Mouse (Mus musculus): ENCODE results near the gene Suclg2.
A peak's percentile ranks its signal among the peaks of the same experiment; 100 is the strongest.

Suclg2 gene

DNA sequence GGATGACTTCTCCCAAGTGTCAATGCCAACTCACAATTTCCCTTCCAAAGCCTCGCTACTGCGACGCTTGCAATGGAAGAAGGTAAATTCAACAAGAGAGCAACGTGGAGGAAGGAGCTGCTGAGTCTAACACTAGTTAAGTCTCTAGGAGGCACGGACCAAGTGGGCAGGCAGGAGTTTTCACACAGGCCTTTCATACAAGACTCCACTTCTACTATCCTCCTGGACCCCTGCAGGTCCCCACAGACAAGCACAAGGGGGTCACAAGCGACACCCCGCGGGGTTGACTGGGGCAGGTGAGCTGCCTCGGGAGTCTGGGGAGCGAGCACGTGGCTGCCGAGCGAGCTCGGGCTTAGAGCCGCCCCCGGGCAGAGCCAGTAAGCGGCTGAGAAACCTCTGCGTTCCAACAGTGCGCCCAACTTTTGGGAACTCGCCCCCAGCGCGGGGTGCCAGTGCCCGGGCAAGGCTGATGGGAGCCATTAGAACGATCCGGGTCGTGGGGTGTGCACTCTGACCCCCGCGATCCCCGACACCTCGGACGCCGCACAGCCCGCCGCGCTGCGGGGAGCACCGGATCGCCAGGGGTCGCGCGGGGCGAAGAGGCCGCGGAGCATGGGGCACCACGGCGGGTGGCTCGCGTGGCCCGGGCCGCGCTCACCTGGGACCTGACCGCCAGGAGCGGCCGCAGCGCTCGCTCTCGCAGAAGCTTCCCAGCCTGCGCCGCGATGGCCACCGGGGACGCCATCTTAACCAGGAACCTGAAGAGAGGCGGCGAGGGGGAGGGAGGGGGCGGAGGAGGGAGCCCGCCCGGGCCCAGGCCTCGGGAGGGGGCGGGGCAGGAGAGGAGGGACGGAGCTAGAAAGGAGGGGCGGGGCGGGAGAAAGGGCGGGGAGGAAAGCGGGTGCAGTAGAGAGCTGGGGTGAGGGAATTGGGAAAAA is at the start of gene Suclg2:
TSS of gene Suclg2 (minus strand) at position 770 of the 938 bp plus-strand sequence.
- peak; percentile 69 to 80 for DNase-seq (ENCODE audit: low spot score in 2 of 2)

DNA sequence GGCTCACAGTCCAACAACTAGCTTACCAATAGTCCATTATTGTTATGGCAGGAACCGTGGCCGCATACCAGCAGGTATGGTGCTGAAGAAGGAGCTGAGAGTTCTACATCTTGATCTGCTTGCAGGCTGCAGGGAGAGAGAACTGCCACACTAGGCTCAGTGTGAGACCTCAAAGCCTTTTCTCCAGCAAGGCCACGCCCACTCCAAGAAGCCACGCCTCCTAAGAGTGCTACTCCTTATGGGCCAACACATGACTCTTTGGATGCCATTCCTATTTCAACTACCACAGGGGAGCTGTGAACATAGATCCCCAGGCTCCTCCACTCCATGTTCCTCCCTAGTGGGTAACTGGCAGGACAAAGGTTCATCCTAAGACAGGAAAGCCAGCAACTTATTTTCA is 48.0 kb upstream of the Suclg2 start:
- no peak for DNase-seq (ENCODE audit: low spot score in 2 of 2)

DNA sequence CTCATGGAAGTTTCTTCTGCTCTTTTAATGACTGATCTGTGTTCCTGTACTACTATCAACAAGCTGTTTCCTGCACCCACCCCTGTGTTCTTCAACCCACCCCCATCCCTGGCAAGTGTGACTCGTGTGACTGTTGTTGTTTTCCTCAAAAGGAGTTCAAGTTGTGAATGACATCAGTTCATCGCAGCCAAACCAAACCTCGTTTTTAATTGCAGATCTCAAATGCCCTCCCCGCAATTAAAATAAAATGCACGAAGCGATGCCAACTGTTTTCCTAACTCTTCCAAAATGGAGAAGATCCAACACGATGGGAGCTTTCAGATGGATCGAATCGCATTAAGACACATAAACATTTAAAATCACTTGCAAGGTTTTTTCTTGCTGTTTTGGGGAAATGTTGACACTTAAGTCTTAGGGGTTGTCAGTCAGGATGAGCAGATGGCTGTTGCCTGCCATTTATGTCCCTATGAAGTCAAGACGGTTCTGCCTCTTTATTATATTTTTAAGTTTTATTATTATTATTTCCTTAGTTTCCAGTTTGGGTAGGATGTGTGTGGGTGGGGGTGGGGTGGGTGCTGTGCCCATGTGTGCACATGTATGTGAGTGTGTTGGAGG is 41.1 kb upstream of the Suclg2 start:
- DNase-seq (ENCODE audit: low spot score in 2 of 2) = no peak

DNA sequence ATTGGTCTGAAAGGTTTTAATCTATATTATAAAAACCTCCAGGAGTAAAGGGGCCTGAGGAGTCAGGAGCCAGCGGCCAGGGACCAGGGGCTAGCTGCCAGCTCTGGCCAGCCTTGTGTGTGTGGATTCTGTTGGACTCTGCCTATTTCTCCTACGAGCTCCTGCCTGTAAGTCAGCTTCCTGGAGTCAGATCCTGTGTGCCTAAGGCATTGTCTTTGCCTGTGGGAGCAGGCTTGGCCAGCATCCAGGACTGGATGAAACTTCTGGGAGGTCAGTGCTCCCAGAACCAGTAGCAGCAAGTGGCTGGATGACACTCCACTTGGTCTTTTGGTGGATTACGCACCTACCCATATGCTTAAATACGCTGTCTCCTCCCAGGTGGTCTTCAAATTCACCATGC is 23.8 kb upstream of the Suclg2 start:
- DNase-seq (ENCODE audit: low spot score in 2 of 2) = no peak

DNA sequence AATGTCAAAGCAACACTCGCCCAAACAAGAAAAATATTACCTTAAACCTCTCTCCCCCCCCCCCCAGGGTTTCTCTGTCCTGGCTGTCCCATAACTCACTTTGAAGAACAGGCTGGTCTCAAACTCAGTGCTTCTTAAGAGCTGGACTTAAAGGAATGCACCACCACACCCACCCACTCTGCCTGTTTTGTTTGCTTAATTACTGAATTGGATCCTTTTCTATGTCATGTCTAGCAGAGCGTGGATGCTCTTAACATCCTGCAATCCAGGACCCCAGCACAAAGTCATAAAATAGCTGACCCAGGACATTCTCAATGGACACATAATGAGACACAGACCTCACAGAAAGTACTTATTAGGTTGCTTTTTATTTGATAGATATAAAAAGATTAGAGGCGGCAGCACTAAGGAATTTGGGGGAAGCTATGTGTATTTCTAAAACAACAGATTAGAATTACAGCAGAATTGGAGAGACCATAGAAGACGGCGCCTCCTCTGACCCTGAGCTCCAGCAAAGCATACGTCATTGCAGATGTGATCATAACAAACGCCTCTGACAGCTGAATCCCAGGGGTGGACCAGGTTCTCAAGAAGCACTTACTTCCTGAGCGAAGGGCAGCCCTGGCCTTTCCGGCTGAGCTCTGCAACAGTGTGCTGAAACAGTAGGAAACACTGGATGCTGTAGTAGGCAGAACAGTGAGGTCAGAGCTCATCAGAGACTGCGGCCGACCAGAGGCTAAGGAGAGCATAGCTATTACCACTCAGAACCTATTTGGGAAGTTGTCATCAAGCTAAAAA is 13.2 kb upstream of the Suclg2 start:
- no peak for DNase-seq (ENCODE audit: low spot score in 2 of 2)

DNA sequence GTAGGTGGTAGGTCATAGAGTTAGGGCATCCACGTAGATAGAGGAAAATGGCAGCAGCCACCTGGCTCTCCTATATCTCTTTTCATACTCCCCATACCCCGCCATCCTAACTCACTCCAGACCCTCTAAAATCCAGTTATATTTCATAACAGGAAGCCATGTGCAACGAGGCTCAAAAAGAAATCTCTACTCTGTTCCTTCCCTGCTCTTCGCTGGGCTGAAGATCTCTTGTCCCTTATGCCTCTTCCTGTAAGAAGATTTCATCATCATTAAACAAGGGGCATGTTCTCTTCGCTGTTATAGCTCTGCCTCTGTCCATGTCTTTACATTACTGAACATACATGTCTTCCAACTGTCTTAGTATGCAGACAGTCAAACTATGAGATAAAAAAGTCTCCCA is 10.8 kb upstream of the Suclg2 start:
- no peak for DNase-seq (ENCODE audit: low spot score in 2 of 2)

DNA sequence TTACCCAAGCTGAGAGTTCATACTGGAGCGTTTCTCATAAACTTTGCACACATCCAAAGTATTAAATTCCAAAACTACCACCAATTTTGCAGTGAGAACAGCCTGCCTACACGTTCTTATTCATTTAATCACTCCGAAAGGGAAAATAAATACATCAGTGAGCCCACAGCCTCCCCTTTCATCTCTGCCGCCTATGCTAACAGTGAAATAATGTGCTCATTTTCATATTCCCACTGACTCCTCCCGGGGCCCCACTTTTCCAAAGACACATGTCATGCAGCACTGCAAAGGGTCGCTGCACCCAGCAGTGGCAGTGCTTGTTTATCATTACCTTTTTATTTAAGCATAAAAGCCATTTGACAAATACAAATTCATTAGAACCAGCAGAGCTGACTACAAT is 6.7 kb upstream of the Suclg2 start:
- no peak for DNase-seq (ENCODE audit: low spot score in 2 of 2)

DNA sequence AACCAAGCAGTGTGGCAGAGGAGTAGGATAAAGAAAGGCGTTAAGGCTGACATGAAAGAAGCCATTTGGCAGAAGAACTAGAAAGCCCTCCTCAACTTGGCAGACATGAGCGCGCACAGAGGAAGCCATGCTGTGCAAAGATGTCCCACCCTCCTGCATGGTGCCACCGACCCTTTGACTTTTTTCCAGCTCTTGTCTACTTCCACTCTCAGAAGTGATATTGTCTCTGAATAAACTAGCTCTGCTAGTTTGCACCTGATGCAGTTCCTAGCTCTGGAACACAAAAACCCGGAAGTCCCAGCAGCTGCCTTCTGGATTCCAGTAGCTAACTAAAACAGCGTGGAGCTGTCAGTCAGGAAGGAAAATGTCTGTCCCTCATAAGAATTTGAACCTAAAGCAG is 4.8 kb upstream of the Suclg2 start:
- DNase-seq (ENCODE audit: low spot score in 2 of 2) = no peak

DNA sequence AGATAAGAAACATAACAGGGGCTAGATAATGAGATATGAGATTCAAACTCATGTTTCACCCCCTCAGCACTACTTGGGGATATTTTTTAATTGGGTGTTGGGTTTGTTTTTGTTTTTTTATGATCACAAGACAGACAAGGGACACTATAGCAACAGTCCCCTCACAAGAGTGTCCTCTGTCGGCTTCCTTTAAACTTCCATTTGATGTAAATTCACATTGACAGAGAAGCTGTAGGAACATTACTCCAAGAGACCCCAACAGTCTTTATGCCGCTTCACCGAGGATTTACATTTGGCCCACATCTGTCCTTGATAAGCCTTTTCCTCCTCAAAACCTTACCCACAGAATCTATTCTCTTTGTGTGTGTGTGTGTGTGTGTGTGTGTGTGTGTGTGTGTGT is 1.2 kb upstream of the Suclg2 start:
- no peak for DNase-seq (ENCODE audit: low spot score in 2 of 2)

DNA sequence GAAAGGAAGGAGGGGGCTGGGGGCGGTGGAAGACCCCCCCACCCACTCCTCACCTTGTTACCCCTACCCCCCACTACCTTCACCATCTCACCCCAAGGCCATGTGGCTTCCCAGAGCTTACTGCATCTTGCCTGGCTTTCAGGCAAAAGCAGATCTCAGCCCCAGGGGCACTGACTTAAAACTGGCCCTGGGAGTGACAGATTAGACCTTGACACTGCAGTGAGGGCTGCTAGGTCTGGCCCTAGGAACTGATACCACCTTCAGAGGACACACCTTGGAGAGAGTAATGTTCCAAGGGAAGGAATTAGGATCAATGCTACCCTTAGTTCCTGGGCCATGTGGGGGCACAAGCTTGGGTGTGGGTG is 351 bp upstream of the Suclg2 start:
- DNase-seq (ENCODE audit: low spot score in 2 of 2) = no peak

DNA sequence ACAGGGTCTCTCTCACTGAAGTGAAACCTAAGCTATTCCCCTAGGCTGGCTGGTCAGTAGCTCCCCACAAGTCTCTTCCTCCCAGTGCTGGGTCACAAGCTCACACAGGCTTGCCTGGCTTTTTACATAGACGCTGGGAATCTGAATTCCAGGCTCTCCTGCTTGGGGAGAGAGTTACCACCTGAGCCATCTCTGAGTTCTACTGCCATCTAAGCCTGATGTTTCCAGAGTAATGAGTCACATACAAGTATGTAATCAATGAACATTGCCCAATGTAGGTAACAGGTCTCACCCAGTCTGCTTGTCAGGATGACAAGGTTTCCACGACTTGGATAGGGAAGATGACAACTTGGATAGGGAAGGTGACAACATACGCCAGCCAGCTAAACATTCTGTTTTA is 1.5 kb downstream of the Suclg2 start:
- DNase-seq (ENCODE audit: low spot score in 2 of 2) = no peak

DNA sequence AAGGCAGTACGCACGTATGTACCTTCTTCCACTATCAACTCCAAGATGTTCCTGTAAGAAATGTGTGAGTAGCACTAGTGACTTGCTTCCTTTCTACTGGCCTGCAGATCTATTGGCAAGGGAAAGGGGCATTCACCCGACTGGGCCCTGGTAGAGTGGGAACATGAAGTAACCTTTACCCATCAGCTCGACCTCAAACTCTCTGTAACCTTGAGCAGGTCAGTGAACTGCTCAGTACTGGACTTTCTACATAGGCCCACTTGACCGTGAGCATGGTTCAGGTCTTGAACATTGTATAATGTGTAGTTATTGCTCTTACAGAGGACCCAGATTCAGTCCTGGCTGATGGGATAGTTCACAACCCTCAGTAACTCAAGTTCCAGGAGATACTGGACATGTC is 2.1 kb downstream of the Suclg2 start:
- DNase-seq (ENCODE audit: low spot score in 2 of 2) = no peak

DNA sequence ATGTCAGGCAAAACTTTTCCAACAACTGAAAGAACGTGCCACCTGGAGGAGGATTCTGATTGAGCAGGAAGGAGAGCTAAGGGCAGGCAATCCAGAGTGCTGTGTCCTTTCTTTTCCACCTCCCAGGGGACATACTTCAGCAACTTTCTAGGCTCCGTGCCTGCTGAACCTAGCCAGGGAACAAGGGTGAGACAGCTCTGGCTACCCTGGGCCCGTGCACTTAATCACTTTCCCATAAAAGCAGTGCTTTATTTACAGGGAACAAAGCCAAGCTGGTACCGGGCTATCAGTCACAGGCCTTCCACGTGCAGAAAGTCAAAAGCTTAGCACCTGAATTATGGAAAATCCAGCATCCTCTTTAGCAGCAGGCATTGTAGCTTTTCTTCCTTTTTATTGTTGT is 5.4 kb downstream of the Suclg2 start:
- DNase-seq (ENCODE audit: low spot score in 2 of 2) = peak in 1 of 2 experiments; percentile 51

DNA sequence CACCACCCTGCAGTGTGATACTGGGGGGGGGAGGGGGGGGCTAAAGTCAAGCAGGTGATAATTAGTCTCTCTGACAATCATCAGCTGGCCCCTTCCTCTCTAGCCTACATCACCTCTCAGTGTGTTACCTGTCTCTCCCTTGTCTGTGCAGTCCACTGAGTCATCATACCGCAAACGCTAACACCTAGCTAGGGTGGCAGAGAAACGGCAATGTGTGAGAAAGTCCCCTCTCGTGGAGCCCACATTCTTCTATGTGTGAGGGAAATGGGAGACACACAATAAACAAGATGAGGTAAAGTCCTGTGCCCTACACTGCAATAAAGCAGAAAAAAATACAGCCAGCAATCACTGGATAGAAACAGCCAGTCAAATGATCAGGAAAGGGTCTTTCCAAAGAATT is 6.5 kb downstream of the Suclg2 start:
- no peak for DNase-seq (ENCODE audit: low spot score in 2 of 2)

DNA sequence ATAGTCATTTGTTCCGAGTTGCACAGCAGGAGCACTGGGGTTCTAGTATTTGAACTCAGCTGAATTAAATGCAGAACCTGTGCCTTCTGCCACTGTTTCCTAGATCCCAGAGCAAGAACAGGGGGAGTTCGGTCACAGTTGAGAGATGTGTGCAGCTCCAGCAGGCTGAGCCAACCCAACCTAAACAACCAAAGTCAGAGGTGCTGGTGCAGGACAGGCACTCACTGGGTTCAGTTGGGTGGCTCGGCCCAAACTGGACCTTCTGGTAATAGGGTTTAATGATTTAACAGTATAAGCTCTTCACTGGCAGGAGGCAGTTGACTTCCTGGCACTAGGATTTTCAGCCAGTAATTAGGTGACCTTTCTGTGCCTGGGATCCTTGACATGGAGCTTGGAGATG is 6.9 kb downstream of the Suclg2 start:
- no peak for DNase-seq (ENCODE audit: low spot score in 2 of 2)

DNA sequence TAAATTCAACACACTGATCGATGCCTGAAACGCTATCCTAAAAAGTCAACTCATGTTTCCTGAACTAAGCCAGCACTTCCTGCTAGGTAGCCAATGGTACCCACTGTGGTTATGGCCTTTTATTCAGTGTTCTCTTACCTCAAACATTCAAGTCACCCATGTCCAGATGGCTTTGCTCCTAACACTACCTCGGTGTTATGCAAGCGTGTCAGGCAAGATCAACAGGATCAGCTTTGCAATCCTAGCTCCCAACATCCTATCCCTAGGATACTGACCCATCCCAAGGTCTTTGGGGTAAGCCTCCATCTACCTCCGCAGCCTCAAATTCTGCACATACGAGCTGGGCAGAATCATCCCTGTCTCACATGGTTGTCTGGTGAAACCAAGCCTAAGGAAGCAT is 7.7 kb downstream of the Suclg2 start:
- no peak for DNase-seq (ENCODE audit: low spot score in 2 of 2)

DNA sequence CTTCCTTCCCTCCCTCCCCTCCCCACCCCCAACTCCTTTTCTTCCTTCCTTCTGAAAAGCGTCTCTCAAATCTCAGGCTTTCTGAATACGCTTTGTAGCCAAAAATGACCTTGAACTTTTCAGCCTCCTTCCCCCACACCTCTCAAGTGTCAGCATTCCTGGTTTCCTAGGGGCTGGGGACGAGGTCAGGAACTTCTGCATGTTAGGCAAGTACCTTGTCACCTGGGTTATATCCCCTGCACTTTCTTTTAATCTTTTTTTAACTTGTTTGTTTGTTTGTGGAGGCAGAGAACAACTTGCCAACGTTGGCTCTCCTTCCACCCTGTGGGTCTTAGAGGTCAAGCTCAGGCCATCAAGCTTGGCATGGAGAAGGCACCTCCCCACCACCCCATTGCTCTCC is 9.1 kb downstream of the Suclg2 start:
- no peak for DNase-seq (ENCODE audit: low spot score in 2 of 2)

DNA sequence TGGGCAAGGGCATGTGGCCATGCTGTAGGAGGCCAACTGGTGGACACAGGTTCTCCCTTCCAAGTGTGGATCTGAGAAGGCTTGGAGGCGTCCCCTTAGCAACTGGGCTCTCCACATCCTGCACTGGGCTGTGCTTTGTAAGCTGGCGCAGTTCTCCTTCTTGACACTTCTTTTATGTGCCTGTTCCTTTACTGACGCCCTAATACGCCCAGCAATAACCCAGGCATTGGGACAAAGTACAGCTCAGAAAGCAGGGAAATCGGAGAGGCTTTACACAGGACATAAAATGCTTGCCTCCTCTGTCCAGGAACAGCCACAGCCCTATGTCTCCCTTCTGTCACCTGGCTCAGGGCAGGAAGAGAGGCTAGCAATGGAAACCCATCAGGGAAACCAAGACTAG is 9.5 kb downstream of the Suclg2 start:
- DNase-seq (ENCODE audit: low spot score in 2 of 2) = no peak

DNA sequence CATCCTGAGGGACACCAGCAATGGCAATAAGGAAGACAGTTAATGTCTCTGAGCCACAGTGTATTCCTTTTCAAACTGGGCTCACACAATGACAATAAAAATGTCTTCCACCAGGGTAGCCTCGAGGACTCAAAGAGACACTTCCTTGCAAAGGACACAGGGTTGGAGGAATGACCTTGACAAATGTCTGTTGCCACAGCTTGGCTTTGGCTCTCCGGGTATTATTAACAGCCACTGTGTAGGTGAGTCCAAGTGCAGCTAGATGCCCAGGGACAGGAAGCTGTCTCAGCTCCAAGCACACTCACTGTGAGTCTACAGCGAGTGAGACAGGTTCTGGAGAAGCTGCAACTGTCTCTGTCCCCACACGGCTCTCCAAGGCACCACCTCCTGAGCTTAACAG is 14.0 kb downstream of the Suclg2 start:
- DNase-seq (ENCODE audit: low spot score in 2 of 2) = no peak

DNA sequence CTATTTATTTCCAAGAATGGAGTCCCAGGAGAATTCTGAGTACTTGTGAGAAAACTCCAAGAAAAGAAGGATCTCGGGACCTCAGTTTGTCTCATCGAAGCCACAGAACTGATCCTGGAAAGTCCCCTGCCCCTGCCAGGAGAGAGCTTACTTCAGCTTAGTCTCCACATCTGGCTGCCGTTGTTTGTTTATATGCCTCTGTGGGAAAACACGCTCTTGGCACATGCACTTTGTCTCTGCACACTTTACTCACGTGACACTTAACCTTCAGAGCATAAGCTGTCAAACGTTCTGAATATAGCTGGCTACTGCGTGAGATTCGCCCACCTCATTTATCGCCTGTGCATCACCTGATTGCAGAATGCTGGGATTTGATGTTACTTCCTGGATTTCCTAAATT is 16.4 kb downstream of the Suclg2 start:
- no peak for DNase-seq (ENCODE audit: low spot score in 2 of 2)

DNA sequence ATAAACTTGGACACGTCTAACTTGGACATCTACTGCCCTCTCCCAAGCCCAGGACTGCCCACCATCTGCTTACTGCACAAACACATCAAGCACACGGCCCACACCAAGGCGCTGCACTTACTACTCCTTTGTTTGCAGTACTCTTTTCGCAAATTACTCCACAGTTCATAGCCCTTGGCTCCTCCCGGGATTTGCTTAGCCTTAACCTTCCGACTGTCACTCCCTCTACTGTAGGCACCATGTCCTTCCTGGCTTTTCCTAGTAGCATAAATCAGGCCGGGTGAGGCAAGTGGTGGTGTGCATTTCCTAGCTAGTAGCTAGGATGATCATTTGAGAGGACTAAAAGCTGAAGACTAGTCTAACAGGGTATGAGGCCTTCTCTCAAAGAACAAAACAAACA is 16.8 kb downstream of the Suclg2 start:
- no peak for DNase-seq (ENCODE audit: low spot score in 2 of 2)

DNA sequence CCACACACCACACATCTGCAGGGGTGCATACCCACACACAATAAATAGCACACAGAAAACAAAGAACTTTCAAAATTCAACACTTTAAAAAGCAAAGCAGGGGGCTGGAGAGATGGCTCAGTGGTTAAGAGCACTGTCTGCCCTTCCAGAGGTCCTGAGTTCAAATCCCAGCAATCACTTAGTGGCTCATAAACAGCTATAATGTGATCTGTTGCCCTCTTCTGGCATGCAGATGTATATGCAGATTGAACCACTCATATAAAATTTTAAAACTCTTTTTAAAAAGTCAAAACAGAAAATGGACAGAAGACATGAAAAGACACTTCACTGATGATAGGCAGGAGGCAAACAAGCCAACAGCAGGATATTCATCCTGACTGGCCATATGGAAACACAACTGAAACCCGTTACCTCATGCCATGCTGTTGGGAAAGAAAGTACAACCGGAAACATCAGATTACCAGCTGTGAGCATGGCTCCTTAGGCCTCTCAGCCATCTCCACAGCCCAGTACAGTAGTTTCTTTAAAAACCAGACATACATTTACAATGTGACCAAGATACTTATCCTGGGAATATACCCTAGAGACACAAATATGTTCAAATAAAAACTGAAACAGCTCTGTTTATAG is 17.5 kb downstream of the Suclg2 start:
- no peak for DNase-seq (ENCODE audit: low spot score in 2 of 2)
